ENCODE assay signal across 22 mouse cellular contexts in genomic region chr2:18686826-18687519, GRCm38 (mm10). TPM values are rescaled to one million over a fixed set of nuclear protein-coding genes. Genes with fewer than 3 reads are reported as not detected.
A peak's percentile ranks its signal among the peaks of the same experiment; 100 is the strongest.
DNase-seq lines count a peak whose midpoint lies in the region; ATAC-seq and TF ChIP-seq lines count a peak whose summit lies in the region.
"Had no signal": no experiment of that assay in that cellular context is flagged by ENCODE, and none has a peak within 500 bp of the region (broad histone marks: within the 10 kb centered on the region; RNA-seq: fewer than 3 reads in every experiment).

No protein-coding gene starts in this region.

- H3K27ac ChIP-seq in hindbrain, embryonic 11.5 days (ENCODE audit: low read depth, low read length): no peak overlapping the region
- no peak overlapping the region for H3K27ac ChIP-seq in hindbrain, postnatal 0 days
- H3K27ac ChIP-seq in midbrain, embryonic 11.5 days (ENCODE audit: low read depth, low read length): no peak overlapping the region
- H3K27ac ChIP-seq in midbrain, embryonic 15.5 days: no peak overlapping the region
- H3K27ac ChIP-seq: embryonic facial prominence, embryonic 15.5 days; forebrain, embryonic 10.5 days; hindbrain, embryonic 12.5 days had no signal

- no peaks in the 10 kb centered on the region for H3K9me3 ChIP-seq in hindbrain, embryonic 11.5 days (ENCODE audit: control insufficient read depth, low read length)
- no peaks in the 10 kb centered on the region for H3K9me3 ChIP-seq in hindbrain, postnatal 0 days (ENCODE audit: low read length)
- H3K9me3 ChIP-seq in midbrain, embryonic 11.5 days (ENCODE audit: control insufficient read depth, low read length): no peaks in the 10 kb centered on the region
- H3K9me3 ChIP-seq in midbrain, embryonic 15.5 days: no peaks in the 10 kb centered on the region
- H3K9me3 ChIP-seq: embryonic facial prominence, embryonic 15.5 days; forebrain, embryonic 10.5 days; heart, embryonic 12.5 days; hindbrain, embryonic 12.5 days had no signal

- no peak for TF ChIP-seq CTCF in hindbrain, postnatal 0 days (IDR thresholded peaks at IDR 0.05; ENCODE audit: low read depth)

- no peak overlapping the region for H3K9ac ChIP-seq in hindbrain, embryonic 11.5 days (ENCODE audit: low read depth, low read length)
- H3K9ac ChIP-seq in hindbrain, postnatal 0 days (replicated peaks; ENCODE audit: low read length): no peak overlapping the region
- H3K9ac ChIP-seq in midbrain, embryonic 11.5 days (ENCODE audit: low read length): no peak overlapping the region
- H3K9ac ChIP-seq in midbrain, embryonic 15.5 days: no peak overlapping the region
- H3K9ac ChIP-seq: embryonic facial prominence, embryonic 15.5 days; heart, embryonic 12.5 days; hindbrain, embryonic 12.5 days had no signal

- WGBS in hindbrain, embryonic 11.5 days: 7% methylated on average over 8 of the region's 8 CpGs
- WGBS in hindbrain, postnatal 0 days: 54% methylated on average over 8 of the region's 8 CpGs
- 9% methylated on average over 8 of the region's 8 CpGs for WGBS in midbrain, embryonic 11.5 days
- WGBS in midbrain, embryonic 15.5 days: 26% methylated on average over 8 of the region's 8 CpGs

- peaks cover 9% of the 10 kb centered on the region for H3K4me1 ChIP-seq in hindbrain, embryonic 11.5 days (replicated peaks; ENCODE audit: control insufficient read depth, insufficient read depth, low read length)
- 0 out of 2 replicates have a peak, but pooled peaks cover 6% of the 10 kb centered on the region for H3K4me1 ChIP-seq in hindbrain, postnatal 0 days (ENCODE audit: insufficient read depth, low read length)
- peaks cover 16% of the 10 kb centered on the region for H3K4me1 ChIP-seq in midbrain, embryonic 11.5 days (ENCODE audit: control insufficient read depth, insufficient read depth, low read length)
- H3K4me1 ChIP-seq in midbrain, embryonic 15.5 days: peaks cover 21% of the 10 kb centered on the region

- ATAC-seq in hindbrain, embryonic 11.5 days (ENCODE audit: low FRiP score): no peak
- no peak for ATAC-seq in hindbrain, postnatal 0 days
- no peak for ATAC-seq in midbrain, embryonic 11.5 days (ENCODE audit: low FRiP score)
- ATAC-seq in midbrain, embryonic 15.5 days (replicated peaks): no peak
- ATAC-seq: forebrain, embryonic 14.5 days had no signal

- no peaks in the 10 kb centered on the region; the same call in 1 of the 2 replicates for H3K36me3 ChIP-seq in hindbrain, embryonic 11.5 days (ENCODE audit: control insufficient read depth, insufficient read depth, low read length)
- no peaks in the 10 kb centered on the region; the same call in 1 of the 2 replicates for H3K36me3 ChIP-seq in hindbrain, postnatal 0 days (ENCODE audit: insufficient read depth, low read length)
- 0 out of 2 replicates have a peak, but pooled peaks cover 3% of the 10 kb centered on the region for H3K36me3 ChIP-seq in midbrain, embryonic 11.5 days (ENCODE audit: control insufficient read depth, insufficient read depth, low read length)
- peaks cover 8% of the 10 kb centered on the region; the same call in 1 of the 2 replicates for H3K36me3 ChIP-seq in midbrain, embryonic 15.5 days (replicated peaks)

- no peak overlapping the region for H3K4me3 ChIP-seq in hindbrain, embryonic 11.5 days (ENCODE audit: low read depth, low read length)
- H3K4me3 ChIP-seq in hindbrain, postnatal 0 days (ENCODE audit: low read length): no peak overlapping the region
- no peak overlapping the region for H3K4me3 ChIP-seq in midbrain, embryonic 11.5 days (ENCODE audit: low read depth, low read length)
- no peak overlapping the region for H3K4me3 ChIP-seq in midbrain, embryonic 15.5 days
- H3K4me3 ChIP-seq: embryonic facial prominence, embryonic 15.5 days; erythroblast, embryonic 14.5 days; forebrain, embryonic 10.5 days; heart, embryonic 12.5 days; hindbrain, embryonic 12.5 days had no signal

- H3K4me2 ChIP-seq in hindbrain, embryonic 11.5 days (replicated peaks; ENCODE audit: low read depth, low read length): no peak overlapping the region
- H3K4me2 ChIP-seq in hindbrain, postnatal 0 days (ENCODE audit: low read depth, low read length): no peak overlapping the region
- H3K4me2 ChIP-seq in midbrain, embryonic 11.5 days: no peak overlapping the region
- no peak overlapping the region for H3K4me2 ChIP-seq in midbrain, embryonic 15.5 days
- H3K4me2 ChIP-seq: embryonic facial prominence, embryonic 15.5 days; heart, embryonic 12.5 days; hindbrain, embryonic 12.5 days had no signal

- H3K27me3 ChIP-seq in hindbrain, embryonic 11.5 days (ENCODE audit: control insufficient read depth, insufficient read depth, low read length): peaks cover 55% of the 10 kb centered on the region
- H3K27me3 ChIP-seq in hindbrain, postnatal 0 days (ENCODE audit: insufficient read depth, low read length): peaks cover 48% of the 10 kb centered on the region
- peaks cover 77% of the 10 kb centered on the region for H3K27me3 ChIP-seq in midbrain, embryonic 11.5 days (ENCODE audit: control insufficient read depth, insufficient read depth, low read length)
- H3K27me3 ChIP-seq in midbrain, embryonic 15.5 days (replicated peaks): peaks cover 54% of the 10 kb centered on the region

- peak; percentile 60 for DNase-seq in embryo, embryonic 10.5 days (ENCODE audit: low spot score)
- no peak for DNase-seq in embryo, embryonic 10 days (ENCODE audit: low spot score)
- peak; percentile 49 for DNase-seq in hindbrain, embryonic 11.5 days (ENCODE audit: low spot score)
- DNase-seq in hindbrain, postnatal 0 days (ENCODE audit: low spot score): no peak
- DNase-seq in midbrain, embryonic 11.5 days (ENCODE audit: low spot score, missing footprints): peak; percentile 92
- DNase-seq in induced T-regulatory cell, adult 2 months (ENCODE audit: low read depth): peak; percentile 27
- no peak for DNase-seq in thymus, postnatal 4 days
- DNase-seq: adrenal gland, adult 2 months; adrenal gland, postnatal 25 days; cerebellum, adult 8-10 months; cerebellum, postnatal 14 days; kidney, adult 11 months had no signal

RNA-seq across cellular contexts. Expression of gene Spag6, which starts 6.9 kb away (rescaled TPM):
- 0.98 and 1.2 TPM in 2 replicates for polyA plus RNA-seq in hindbrain, embryonic 11.5 days (2014; fragmentation: Nextera tagmentation; extraction: Ambion mirVana)
- total RNA-seq in hindbrain, postnatal 0 days (2014; rRNA removed): not detected in 2 replicates
- 0.09 and 0.20 TPM in 2 replicates for polyA plus RNA-seq in hindbrain, postnatal 0 days (2015; fragmentation: Nextera tagmentation; extraction: Ambion mirVana)
- 0.25 and 0.48 TPM in 2 replicates for polyA plus RNA-seq in midbrain, embryonic 11.5 days (2014; fragmentation: Nextera tagmentation; extraction: Ambion mirVana)
- polyA plus RNA-seq in midbrain, embryonic 15.5 days (2015; fragmentation: Nextera tagmentation; extraction: Ambion mirVana): 0.14 and 0.17 TPM in 2 replicates
- total RNA-seq: common myeloid progenitor, adult 5-6 weeks; MEL had no signal
- polyA plus RNA-seq: adrenal gland, adult 2 months; CD4-positive, CD25-positive, alpha-beta regulatory T cell, adult 4 months; embryonic facial prominence, embryonic 15.5 days; erythroblast, embryonic 14.5 days; forebrain, embryonic 10.5 days had no signal

RNA-seq across cellular contexts. Expression of gene Bmi1, which starts 10.2 kb away (rescaled TPM):
- polyA plus RNA-seq in hindbrain, embryonic 11.5 days (2014; fragmentation: Nextera tagmentation; extraction: Ambion mirVana): 40.6 and 48.8 TPM in 2 replicates
- total RNA-seq in hindbrain, postnatal 0 days (2014; rRNA removed): 37.2 and 61.9 TPM in 2 replicates
- polyA plus RNA-seq in hindbrain, postnatal 0 days (2015; fragmentation: Nextera tagmentation; extraction: Ambion mirVana): 11.8 and 14.0 TPM in 2 replicates
- 42.8 and 46.4 TPM in 2 replicates for polyA plus RNA-seq in midbrain, embryonic 11.5 days (2014; fragmentation: Nextera tagmentation; extraction: Ambion mirVana)
- polyA plus RNA-seq in midbrain, embryonic 15.5 days (2015; fragmentation: Nextera tagmentation; extraction: Ambion mirVana): 22.0 and 25.0 TPM in 2 replicates

RNA-seq across cellular contexts. Expression of gene Commd3, which starts 14.8 kb away (rescaled TPM):
- polyA plus RNA-seq in hindbrain, embryonic 11.5 days (2014; fragmentation: Nextera tagmentation; extraction: Ambion mirVana): 152 and 161 TPM in 2 replicates
- 137 and 185 TPM in 2 replicates for total RNA-seq in hindbrain, postnatal 0 days (2014; rRNA removed)
- polyA plus RNA-seq in hindbrain, postnatal 0 days (2015; fragmentation: Nextera tagmentation; extraction: Ambion mirVana): 187 and 191 TPM in 2 replicates
- polyA plus RNA-seq in midbrain, embryonic 11.5 days (2014; fragmentation: Nextera tagmentation; extraction: Ambion mirVana): 119 and 122 TPM in 2 replicates
- 179 and 185 TPM in 2 replicates for polyA plus RNA-seq in midbrain, embryonic 15.5 days (2015; fragmentation: Nextera tagmentation; extraction: Ambion mirVana)

Comparison
In these comparisons a context has a peak if more than half of its experiments do, and no peak if none do; other contexts are left out.
1. DNase-seq: peak in embryo, embryonic 10.5 days (single experiment), hindbrain, embryonic 11.5 days (single experiment), midbrain, embryonic 11.5 days (single experiment) and induced T-regulatory cell, adult 2 months (single experiment); none in embryo, embryonic 10 days (single experiment), hindbrain, postnatal 0 days (single experiment) and thymus, postnatal 4 days (single experiment).